Mouse (Mus musculus): ENCODE measurements around the gene Tmem50b.

Gene Tmem50b

DNA sequence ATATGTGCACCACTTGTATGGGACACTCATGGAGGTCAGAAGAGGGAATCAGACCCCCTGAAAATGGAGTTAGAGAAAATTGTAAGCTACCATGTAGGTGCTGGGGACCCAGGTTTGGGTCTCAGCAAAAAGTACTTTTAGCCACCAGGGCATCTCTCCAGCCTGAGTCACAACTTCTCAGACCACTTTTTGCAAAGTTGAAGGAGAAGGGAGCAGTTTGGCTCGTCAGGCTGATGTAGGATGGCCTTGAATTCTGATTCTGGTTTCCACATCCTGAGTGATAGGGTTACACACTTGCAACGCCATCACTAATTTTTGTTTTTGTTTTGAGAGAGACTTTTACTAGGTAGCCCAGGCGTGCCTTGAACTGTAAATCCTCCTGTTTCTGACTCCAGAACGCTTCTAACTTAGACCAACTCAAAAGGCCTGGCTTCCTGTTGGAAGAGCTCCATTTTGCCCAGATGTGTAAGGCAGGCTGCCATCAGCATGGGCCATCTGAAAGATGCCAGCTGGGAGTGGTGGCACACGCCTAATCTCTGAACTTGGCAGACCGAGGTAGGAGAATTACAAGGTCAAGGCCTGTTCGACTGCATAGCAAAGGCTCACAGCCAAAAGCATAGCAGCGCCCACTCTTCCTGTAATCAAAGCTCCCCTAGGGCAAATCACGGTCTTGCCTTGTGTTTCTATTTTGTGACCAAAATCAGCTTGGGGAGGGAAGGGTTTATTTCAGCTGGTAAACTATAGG lies 12.1 kb upstream of the Tmem50b start:
- DNase-seq (ENCODE audit: low spot score) = no peak

DNA sequence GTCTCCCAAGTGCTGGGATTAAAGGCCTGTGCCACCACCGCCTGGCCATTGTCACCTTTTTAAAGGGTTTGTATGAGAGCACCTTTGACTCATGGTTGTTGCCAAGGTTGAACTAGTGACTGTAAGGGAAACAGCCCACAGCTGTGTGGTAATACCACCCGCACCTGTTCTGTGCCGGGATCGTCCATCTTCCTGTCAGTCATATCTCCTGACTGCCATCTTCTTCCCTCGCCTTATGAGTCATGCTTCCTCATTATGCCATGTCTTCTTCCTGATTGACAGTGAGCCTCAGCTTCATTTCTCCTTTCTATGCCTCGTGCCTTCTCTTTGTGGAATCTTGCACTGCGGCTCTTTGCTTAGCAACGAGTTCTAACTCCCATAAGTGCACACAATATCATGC lies 9.4 kb upstream of the Tmem50b start:
- DNase-seq (ENCODE audit: low spot score) = no peak

DNA sequence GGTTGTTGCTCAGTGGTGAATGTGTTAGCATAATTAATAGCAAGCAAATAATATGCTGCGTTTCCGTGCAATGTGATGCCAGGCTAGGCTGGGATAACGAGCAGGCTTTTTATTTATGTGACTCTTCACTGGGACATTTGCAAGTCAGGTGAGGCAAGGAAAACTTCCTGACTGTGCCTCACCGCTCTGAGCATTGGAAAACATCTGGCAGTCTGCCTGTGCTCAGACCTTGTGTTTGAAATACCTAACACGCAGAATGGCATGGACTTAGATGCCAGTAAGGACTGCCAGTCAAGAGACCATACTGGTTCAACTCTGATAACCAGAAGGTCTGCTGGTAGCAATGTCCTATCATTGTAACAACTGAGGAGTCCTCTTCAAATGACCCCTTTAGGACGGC lies 7.6 kb upstream of the Tmem50b start:
- DNase-seq (ENCODE audit: low spot score) = no peak

DNA sequence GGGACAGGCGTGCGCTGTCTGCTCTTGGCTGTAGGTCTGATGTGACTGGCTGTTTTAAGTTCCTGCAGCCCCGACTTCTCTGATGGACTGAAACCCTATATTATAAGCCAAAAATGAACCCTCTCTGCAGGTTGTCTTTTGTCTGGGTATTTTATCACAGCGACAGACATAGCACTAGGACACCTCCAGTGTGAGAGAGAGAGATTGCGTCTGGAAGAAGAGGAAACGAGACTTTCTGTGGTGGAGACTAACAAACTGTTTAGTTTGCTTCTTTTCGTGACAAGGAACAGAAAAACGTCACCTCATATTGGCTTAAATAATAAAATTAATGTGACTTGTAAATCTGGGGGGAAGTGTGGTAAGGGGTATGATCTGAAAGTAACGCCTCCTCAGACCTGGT lies 4.1 kb upstream of the Tmem50b start:
- DNase-seq (ENCODE audit: low spot score) = no peak

DNA sequence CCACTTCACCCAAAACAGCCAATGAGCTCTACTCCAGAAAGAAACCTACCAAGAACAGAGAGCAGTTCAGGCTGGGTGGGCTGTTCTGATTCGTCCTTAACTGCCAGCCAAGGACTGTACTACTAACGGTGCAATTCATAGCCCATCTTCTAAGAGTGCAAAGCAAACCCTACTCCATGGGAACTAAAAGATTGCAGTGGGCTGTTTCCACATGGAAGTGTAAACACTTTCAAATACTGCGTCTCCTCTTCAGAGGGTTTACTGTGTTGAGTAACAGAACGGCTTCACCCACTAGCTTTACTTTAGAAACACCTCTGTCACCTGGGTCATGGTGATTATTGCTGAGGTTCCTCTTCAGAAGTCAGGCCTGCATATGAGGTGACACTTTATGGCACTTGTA lies 3.5 kb upstream of the Tmem50b start:
- no peak for DNase-seq (ENCODE audit: low spot score)

DNA sequence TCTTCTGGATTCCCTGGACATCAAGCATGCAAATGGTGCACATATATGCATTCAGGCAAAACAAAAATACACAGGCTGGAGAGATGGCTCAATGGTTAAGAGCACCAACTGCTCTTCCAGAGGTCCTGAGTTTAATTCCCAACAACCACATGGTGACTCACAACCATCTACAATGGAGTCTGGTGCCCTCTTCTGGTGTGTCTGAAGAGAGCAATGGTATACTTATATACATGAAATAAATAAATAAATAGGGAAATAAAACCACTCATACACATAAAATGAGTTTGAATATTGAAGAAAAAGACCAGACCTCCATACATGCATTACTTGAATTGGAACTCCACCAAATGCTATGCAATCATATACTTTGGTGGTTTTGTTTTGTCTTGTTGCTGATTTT lies 1.6 kb upstream of the Tmem50b start:
- DNase-seq (ENCODE audit: low spot score) = no peak

DNA sequence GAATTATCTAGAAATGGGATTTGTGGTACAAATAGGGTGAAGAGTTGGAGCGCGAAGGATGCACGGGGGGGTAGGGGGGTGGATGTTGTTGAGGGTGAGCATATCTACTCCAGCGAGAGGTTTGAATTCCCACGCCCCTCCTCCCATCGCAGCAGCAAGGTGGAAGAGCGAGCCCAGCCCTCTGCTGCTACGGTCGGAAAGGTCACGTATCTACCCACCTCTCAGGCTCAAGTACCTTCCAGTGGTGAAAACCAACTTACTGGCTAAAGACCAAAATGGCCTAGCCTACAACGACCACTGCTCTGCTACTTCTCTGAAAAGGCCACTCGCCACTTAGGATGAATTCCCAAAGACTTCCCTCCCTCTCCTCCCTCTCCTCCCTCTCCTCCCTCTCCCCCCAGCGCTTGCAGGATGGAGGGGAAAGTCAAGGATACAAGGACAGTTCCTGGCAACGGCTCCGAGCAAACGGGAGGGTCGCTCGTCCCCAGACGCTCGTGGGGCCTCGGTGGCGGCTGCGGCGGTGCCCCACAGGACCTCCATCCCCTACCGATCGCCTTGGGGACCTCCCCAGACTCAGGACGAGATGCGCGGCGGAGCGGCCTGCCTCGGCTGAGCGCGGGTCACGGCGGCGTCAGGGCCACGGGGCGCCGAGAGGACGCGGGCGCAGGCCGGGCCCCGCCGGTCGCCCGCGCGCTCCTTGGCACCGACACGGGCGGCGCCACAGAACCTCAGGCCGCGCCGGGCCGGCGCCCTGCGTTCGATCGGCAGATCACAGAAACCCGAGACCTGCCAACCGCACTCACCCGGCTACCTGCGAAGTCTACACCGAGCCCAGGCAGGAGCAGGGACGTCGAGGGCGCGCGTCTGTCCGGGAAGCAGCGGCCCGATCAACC lies 575 bp downstream of the Tmem50b start:
- DNase-seq (ENCODE audit: low spot score) = no peak

DNA sequence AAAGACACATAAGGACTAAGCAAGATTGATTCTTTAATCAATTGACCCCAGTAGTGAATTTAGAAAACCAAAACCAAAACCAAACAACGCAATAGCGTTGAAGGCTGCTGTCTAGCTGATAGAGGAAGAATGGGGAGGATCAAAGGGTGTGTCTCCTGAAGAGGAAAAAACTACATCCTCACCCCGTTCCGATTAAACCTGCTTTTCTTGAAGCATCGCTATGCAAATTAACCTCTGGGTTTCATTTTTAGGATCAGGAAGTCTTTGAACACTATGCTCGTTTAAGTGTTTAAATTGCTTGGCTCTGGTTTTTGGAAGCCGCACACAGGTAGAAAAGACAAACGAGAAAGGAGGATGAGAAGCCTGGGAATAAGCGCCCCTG lies 1.2 kb downstream of the Tmem50b start:
- no peak for DNase-seq (ENCODE audit: low spot score)

DNA sequence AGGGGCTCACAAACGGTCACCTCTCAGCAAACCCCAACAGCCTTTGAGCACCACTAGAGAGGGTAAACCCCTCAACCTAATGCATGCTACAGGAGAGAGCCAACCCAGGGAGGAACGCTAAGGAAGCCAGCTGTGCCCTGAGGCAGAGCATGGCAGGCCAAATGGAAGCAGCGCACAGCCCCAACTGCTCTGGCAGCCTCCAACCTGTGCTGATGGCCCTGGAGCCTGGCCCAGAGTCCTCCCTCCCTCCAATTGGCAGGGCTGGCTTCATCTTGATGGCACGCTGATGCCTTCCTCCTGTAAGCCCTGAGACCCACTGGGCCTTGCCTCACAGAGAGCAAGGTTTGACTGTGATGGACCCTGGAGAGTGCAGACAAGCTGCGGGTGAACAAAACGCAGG lies 2.5 kb downstream of the Tmem50b start:
- no peak for DNase-seq (ENCODE audit: low spot score)

DNA sequence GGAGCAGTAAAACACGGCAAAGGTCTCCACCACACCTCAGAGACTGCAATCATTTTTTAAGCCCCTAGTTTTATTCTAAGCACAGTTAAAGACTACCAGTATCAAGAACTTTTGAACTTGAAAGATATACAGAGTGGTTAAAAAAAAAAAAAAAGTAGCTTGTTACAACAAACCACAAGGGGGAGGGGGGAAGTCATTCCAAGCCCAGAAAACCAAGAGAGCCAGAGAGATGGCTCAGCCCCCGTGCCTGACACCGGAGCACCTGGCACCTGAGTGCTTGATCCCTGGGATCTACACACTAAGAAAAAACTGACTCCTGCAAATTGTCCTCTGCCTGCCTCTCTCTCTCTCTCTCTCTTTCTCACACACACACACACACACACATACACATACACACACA lies 4.3 kb downstream of the Tmem50b start:
- no peak for DNase-seq (ENCODE audit: low spot score)

DNA sequence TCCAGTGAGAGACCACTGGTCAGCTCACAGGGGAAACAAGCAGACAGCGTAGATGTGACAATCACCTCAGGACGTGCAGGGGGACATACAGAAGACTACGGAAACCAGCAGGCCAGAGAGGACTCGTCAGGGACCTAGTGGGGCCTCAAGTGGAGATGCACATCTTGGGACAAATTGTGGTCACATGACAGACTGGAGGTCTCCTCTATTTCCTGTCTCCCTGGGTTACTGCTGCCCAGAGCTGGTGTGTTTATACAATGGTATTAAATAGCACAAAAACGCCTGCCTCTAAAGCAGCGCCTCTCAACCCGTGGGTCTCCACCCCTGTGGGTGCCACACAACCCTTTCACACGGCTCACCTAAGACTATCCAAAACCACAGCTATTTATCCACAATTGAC lies 5.4 kb downstream of the Tmem50b start:
- DNase-seq (ENCODE audit: low spot score) = no peak

DNA sequence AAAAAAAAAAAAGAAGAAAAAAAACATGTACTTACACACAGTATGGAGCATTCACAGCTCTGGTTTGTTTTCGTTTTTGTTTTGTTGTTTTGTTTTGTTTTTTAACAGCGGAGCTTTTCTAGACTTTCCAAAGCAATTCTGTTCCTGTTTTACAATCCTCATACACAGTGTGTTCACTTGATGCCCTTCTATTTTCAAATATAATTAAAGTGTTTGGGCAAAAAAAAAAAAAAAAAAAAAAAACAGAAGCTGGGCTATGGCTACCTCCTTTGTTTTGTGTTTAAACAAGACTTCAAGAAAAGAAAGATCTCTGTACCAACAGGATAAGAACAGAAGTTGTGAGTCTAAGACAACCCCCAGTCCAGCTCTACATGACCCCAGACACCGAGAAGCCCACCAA lies 8.9 kb downstream of the Tmem50b start:
- no peak for DNase-seq (ENCODE audit: low spot score)

DNA sequence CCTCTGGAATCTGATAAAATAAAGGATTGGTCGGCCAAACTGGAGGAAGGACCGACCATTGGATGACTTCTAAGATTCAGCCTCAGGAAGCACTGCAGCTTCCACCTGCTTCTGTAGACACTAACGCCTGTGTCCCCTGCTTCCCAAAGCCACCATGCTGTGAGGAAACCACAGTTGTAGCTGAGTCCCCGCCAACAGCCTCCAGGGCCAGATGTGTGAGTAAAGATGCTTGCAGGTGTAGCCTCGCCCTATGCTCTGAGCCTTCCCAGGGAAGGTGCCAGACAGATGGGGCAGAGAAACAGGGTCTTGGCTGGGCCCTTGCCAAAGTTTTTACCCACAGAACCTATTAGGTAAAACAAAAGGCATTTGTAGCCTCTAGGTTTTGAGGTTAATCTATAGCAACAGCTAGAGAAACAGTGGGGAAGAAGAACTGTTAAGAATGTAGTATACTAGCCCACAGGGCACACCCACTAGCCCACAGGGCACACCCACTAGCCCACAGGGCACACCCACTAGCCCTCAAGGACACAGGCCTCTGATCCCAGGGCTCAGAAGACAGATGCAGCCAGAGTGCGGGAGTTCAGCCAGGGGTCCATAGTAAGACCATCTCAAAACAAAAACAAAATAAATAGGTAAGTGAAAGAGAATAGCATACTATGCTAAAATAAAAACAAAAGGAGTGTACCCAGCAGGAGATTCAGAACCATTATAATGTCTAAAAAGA lies 9.7 kb downstream of the Tmem50b start:
- DNase-seq (ENCODE audit: low spot score) = no peak

DNA sequence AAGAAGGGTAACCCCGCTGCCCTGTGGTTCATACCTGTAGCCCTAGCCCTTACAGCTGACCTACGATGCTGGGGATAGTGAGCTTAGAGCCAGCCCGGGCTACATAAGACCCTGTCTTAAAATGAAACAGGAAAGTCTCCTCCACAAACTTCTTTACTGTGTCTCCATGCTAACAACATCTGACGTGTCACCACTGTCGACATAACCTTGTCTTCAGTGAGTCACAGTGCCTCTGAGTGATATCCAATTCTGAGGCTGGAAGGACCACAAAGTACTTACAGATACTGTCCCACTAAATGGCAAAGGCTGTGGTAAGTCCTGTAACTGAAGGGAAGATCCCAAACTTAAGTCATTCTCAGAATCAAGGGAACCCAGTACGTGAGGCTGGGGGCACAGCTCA lies 11.4 kb downstream of the Tmem50b start:
- no peak for DNase-seq (ENCODE audit: low spot score)

DNA sequence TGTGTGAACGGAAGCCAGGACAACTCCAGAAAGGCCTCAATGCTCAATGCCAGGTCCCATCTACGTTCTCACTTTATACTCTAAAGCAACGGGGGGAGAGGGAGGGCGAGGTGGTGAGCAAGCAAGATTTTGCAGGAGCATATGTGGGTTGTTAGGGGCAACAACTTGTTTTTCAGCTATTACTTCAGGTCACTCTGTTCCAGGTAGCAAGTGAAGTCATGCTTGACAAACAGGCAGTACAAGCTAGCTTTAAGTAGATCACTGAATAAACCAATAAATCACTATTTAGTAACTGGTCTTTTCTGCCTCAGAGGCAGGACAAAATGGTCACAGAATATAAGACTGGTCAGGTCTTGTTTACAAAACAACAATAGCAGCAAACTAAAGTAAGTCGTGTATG lies 12.0 kb downstream of the Tmem50b start:
- no peak for DNase-seq (ENCODE audit: low spot score)

DNA sequence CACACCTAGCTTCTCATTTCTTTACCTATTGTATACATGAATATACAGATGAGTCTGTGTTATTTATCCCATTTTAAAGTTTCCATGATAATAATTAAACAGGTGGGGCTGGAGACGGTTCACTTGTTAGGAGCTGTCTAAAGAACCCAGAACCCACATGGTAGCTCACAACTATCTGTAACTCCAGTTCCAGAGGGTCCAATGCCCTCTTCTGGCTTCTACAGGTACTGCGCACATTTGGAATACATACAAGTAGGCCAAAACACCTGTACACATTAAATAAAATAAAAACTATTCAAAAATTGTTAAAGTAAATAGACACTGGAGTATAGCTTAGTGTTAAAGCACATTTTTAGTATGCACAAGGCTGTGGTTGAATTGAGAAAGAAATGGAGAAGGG lies 15.3 kb downstream of the Tmem50b start:
- no peak for DNase-seq (ENCODE audit: low spot score)

DNA sequence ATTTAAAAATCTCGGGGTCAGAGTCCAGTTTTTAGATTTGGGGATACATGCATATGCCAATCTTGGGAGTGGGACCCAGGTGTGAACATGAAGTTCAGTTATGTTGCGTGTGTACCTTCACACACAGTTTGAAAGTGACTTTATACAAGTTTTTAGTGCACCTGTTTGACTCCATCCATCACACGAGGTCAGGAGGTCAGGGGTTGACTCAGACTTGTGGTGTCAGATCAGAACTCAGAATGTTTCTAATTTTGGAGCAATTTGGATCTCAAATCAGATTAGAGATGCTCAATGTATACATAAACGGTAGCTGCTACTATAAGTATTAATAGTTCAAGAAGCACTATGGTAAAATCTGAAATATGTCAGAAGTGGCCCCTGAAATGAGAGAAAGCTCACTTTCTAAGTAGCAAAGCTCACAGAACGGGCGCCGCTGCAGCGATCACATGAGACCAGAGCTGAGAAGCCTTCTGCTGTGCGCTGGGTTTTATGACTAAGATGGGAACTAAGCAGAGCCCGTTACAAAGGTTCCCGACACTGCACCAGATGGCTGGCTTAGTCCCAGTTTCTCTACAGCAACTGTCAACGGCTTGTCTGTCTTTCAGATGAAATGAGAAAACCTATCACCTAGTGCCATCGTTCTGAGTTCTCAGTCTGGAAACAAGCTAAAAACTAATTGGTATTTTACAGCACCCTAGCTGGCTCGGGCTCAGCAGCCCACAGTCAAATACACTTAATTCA lies 18.4 kb downstream of the Tmem50b start:
- no peak for DNase-seq (ENCODE audit: low spot score)

DNA sequence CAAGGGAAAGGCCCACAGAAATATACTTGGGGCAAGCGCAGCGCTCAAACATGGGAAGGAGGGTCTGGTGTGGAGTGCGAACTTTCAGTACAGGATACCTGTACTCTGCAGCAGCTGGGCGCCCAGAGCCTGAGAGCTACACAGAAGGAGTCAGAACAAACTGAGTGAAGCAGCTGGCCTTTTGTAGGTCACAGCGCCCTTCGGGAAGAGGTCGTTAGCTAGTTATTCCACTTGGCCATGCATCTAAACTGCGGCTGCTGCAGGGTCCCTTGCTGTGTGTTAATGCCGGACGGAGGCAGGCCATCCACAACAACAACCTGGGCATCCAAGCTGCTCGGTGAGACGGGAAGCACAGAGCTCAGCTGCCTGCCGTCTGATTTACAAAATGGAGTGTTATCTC lies 22.4 kb downstream of the Tmem50b start:
- DNase-seq (ENCODE audit: low spot score) = no peak

DNA sequence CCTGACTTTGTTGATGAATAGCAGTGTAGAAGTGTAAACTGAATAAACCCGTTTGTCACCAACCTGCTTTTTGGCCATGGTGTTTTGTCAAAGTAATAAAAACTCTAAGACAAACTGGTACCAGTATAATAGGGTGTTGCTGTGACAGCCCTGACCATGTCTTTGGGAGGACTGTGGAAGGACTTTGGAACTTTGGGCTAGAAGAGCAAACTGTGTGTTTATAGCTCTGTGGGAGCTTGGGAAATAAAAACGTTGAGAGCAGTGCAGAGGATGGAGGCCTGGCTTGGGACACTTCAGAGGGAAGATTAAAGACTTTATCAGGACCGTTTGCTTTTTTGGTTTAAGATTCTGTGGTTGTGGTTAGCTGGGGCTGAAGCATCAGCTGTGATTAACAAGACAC lies 26.5 kb downstream of the Tmem50b start:
- DNase-seq (ENCODE audit: low spot score) = no peak

DNA sequence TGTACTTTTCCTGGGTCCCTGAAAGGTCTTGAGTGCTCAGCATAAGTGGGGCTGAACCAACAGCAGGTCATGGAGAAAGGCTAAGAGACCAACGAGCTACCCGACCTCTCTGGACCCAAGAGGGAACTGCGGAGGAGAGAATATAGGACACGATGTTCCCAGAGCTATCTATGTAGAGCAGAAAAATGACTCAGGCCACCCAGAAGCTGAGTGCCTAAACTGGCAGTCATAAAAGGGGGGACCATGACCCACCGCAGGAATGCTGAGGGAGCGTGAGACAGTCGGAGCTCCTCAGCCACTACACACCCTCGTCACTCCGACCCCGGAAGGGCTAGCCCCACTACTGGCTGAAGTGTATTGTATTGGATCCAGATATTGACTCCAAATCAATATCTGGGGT lies 28.6 kb downstream of the Tmem50b start:
- no peak for DNase-seq (ENCODE audit: low spot score)

DNA sequence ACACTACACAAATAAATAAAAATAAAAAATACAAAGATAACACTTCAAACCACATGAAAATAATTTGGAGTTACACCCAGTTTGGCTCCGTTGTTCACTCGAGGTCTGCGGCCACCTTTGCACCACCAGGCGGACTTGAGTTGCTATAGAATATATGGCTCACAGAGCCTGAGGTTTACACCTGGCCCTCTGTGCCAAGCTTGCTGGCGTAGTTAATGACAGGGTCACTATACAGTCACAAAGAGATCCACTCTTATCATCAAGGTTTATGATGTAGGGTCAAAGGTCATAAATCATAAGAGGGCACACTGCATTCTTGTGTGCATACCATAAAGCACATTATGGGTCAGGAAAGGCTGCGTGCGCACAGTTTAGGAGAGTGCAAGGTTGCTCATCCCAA lies 31.6 kb downstream of the Tmem50b start:
- DNase-seq (ENCODE audit: low spot score) = no peak

DNA sequence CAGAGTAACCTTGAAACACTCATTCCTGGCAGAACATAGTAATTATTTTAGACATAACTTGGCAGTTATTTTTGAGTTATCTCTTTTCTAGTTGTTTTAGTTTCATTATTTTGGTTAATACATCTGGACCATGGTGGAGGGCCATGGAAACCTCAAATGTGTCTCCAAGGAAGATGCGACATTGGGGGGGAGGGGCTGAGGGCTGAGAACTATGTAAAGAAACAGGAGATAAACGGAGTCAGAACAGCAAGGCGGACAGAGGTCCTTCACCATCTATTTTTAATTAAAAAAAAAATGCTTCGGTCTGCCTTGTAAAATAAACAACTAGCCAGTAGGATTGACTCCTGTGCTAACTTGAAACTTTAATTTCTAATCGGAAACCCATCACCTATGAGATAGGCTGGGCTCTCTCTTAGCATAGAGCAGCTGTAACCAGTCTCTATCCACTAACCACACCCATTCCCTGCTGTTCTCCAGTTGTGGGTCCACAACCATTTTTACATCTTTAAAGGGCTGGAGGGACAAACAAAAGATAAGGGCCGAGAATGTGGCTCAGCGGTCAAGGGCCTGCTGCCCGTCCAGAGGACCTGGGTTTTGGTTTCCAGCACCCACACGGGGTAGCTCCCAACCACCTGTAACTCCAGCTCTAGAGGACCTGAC lies 32.2 kb downstream of the Tmem50b start:
- no peak for DNase-seq (ENCODE audit: low spot score)
